In the genomic region with DNA sequence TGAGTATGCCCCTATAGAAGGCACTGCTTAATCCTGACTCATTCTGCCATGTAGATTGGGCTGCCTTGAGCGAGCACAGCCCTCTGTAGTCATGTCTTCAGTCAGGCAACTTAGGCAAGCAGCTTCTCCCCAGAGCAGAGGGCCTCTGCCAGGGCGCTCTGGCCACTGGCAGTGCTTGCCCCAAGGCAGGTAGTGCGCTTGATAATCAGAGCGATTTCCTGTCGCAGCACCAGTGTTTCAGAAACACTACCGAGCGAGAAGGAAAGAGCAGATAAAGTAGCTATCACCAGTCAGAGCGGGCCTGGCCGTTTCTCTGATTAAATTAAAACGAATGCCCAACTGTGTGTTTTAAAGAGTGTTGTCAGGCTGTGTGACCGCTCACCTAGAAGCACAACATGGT, we compare ENCODE assay signal across 25 mouse cellular contexts. TPM values are rescaled to one million over a fixed set of nuclear protein-coding genes. Genes with fewer than 3 reads are reported as not detected.
DNase-seq lines count a peak whose midpoint lies in the region; ATAC-seq and TF ChIP-seq lines count a peak whose summit lies in the region.
"Had no signal": no experiment of that assay in that cellular context is flagged by ENCODE, and none has a peak within 500 bp of the region (broad histone marks: within the 10 kb centered on the region; RNA-seq: fewer than 3 reads in every experiment).

No protein-coding gene starts in this region.

- peaks cover 0 to 19% of the 10 kb centered on the region in 2 experiments; a peak in 2 of 4 replicates for H3K36me3 ChIP-seq in MEL (ENCODE audit: control insufficient read depth in 1 of 2, insufficient read depth in 2 of 2, low read length in 2 of 2)
- no peaks in the 10 kb centered on the region for H3K36me3 ChIP-seq in liver, embryonic 11.5 days (ENCODE audit: control insufficient read depth, insufficient read depth, low read length)
- H3K36me3 ChIP-seq in liver, embryonic 15.5 days (replicated peaks), result no peaks in the 10 kb centered on the region
- H3K36me3 ChIP-seq in hindbrain, embryonic 13.5 days, result no peaks in the 10 kb centered on the region
- H3K36me3 ChIP-seq: embryonic facial prominence, embryonic 15.5 days; forebrain, embryonic 10.5 days; forebrain, embryonic 15.5 days; G1E; heart, embryonic 13.5 days; hindbrain, embryonic 12.5 days had no signal

- TF ChIP-seq POLR2A in MEL (IDR thresholded peaks at IDR 0.05; ENCODE audit: control insufficient read depth in 1 of 2, insufficient read depth in 1 of 2, low read depth in 1 of 2, low read length in 2 of 2, poor library complexity in 1 of 2), result peak; percentile 34 to 60; a peak in 2 of 4 replicates

- no peaks in the 10 kb centered on the region for H3K79me2 ChIP-seq in MEL (ENCODE audit: control insufficient read depth, insufficient read depth, low read length, poor library complexity)

- no peak for TF ChIP-seq CTCF in MEL (IDR thresholded peaks at IDR 0.05 in 2 of 3, conservative IDR thresholded peaks at IDR 0.05 in 1 of 3; ENCODE audit: control insufficient read depth in 1 of 3, insufficient read depth in 1 of 3, low read depth in 2 of 3, low read length in 3 of 3, poor library complexity in 1 of 3, severe bottlenecking in 1 of 3)

- peak overlapping the region; percentile 56 for H3K9ac ChIP-seq in MEL (ENCODE audit: control insufficient read depth, low read depth, low read length, poor library complexity, severe bottlenecking)
- no peak overlapping the region for H3K9ac ChIP-seq in liver, embryonic 11.5 days (ENCODE audit: low read depth, low read length)
- H3K9ac ChIP-seq in liver, embryonic 15.5 days, result no peak overlapping the region
- H3K9ac ChIP-seq in hindbrain, embryonic 13.5 days, result no peak overlapping the region
- H3K9ac ChIP-seq: embryonic facial prominence, embryonic 15.5 days; forebrain, embryonic 15.5 days; heart, embryonic 13.5 days; hindbrain, embryonic 12.5 days had no signal

- peak overlapping the region; percentile 89 for H3K27ac ChIP-seq in MEL (ENCODE audit: control insufficient read depth, low read depth, low read length)
- peak overlapping the region; percentile 36 for H3K27ac ChIP-seq in liver, embryonic 11.5 days (ENCODE audit: low read depth, low read length)
- peak overlapping the region; percentile 55 for H3K27ac ChIP-seq in liver, embryonic 15.5 days (replicated peaks)
- H3K27ac ChIP-seq in hindbrain, embryonic 13.5 days, result no peak overlapping the region
- H3K27ac ChIP-seq: embryonic facial prominence, embryonic 15.5 days; forebrain, embryonic 10.5 days; forebrain, embryonic 15.5 days; heart, embryonic 13.5 days; hindbrain, embryonic 12.5 days; hindbrain, postnatal 0 days had no signal

- peaks cover 13 to 25% of the 10 kb centered on the region in 2 experiments for H3K4me1 ChIP-seq in MEL (ENCODE audit: control insufficient read depth in 1 of 2, insufficient read depth in 2 of 2, low read length in 2 of 2)
- peaks cover 10% of the 10 kb centered on the region; the same call in 1 of the 2 replicates for H3K4me1 ChIP-seq in liver, embryonic 11.5 days (replicated peaks; ENCODE audit: control insufficient read depth, insufficient read depth, low read length)
- H3K4me1 ChIP-seq in liver, embryonic 15.5 days (replicated peaks), result peaks cover 29% of the 10 kb centered on the region
- no peaks in the 10 kb centered on the region for H3K4me1 ChIP-seq in hindbrain, embryonic 13.5 days (replicated peaks)
- H3K4me1 ChIP-seq: embryonic facial prominence, embryonic 15.5 days; heart, embryonic 13.5 days; hindbrain, embryonic 12.5 days had no signal

- WGBS in liver, embryonic 11.5 days, result 52% methylated on average over 11 of the region's 11 CpGs
- WGBS in liver, embryonic 15.5 days (ENCODE audit: insufficient replicate concordance), result 38% methylated on average over 11 of the region's 11 CpGs
- 89% methylated on average over 11 of the region's 11 CpGs for WGBS in hindbrain, embryonic 13.5 days

- H3K4me2 ChIP-seq in liver, embryonic 11.5 days, result peak overlapping the region; percentile 42
- peak overlapping the region; percentile 40 for H3K4me2 ChIP-seq in liver, embryonic 15.5 days
- H3K4me2 ChIP-seq in hindbrain, embryonic 13.5 days, result no peak overlapping the region
- H3K4me2 ChIP-seq: embryonic facial prominence, embryonic 15.5 days; forebrain, embryonic 15.5 days; heart, embryonic 13.5 days; hindbrain, embryonic 12.5 days had no signal

- H3K27me3 ChIP-seq in MEL (ENCODE audit: control insufficient read depth in 1 of 2, insufficient read depth in 2 of 2, low read length in 2 of 2), result no peaks in the 10 kb centered on the region
- no peaks in the 10 kb centered on the region for H3K27me3 ChIP-seq in liver, embryonic 11.5 days (replicated peaks; ENCODE audit: control insufficient read depth, insufficient read depth, low read length)
- no peaks in the 10 kb centered on the region for H3K27me3 ChIP-seq in liver, embryonic 15.5 days
- no peaks in the 10 kb centered on the region for H3K27me3 ChIP-seq in hindbrain, embryonic 13.5 days
- H3K27me3 ChIP-seq: embryonic facial prominence, embryonic 15.5 days; forebrain, embryonic 15.5 days; heart, embryonic 13.5 days; hindbrain, embryonic 12.5 days had no signal

- TF ChIP-seq EP300 in MEL (IDR thresholded peaks at IDR 0.05; ENCODE audit: low read depth in 1 of 2, low read length in 2 of 2), result peak; percentile 75 to 94; a peak in 3 of 4 replicates

- TF ChIP-seq RAD21 in MEL (IDR thresholded peaks at IDR 0.05; ENCODE audit: low read depth, low read length), result no peak

- peak overlapping the region; percentile 55 to 63 for H3K4me3 ChIP-seq in MEL (ENCODE audit: control insufficient read depth in 1 of 2, insufficient read depth in 1 of 2, low read depth in 2 of 2, low read length in 2 of 2)
- H3K4me3 ChIP-seq in liver, embryonic 11.5 days (ENCODE audit: low read depth, low read length), result no peak overlapping the region
- no peak overlapping the region for H3K4me3 ChIP-seq in liver, embryonic 15.5 days (replicated peaks)
- no peak overlapping the region for H3K4me3 ChIP-seq in hindbrain, embryonic 13.5 days
- H3K4me3 ChIP-seq: embryonic facial prominence, embryonic 15.5 days; erythroblast, embryonic 14.5 days; forebrain, embryonic 10.5 days; forebrain, embryonic 15.5 days; heart, embryonic 13.5 days; hindbrain, embryonic 12.5 days had no signal

- DNase-seq in MEL (ENCODE audit: low read depth, low spot score), result peak; percentile 80
- no peak for DNase-seq in liver, embryonic 11.5 days (ENCODE audit: low spot score)
- DNase-seq in spleen, postnatal 10 days (ENCODE audit: low spot score in 2 of 2), result no peak
- no peak for DNase-seq in kidney, postnatal 10 days
- DNase-seq: adrenal gland, adult 2 months; adrenal gland, postnatal 25 days; cerebellum, adult 2 months; cerebellum, postnatal 10 days; embryo, embryonic 11 days; gastrocnemius, postnatal 36 days; heart, adult 11 months; heart, postnatal 4 days had no signal

- H3K9me3 ChIP-seq in MEL (replicated peaks; ENCODE audit: insufficient read depth, low read length), result no peaks in the 10 kb centered on the region
- H3K9me3 ChIP-seq in liver, embryonic 11.5 days (ENCODE audit: control insufficient read depth, low read length), result no peaks in the 10 kb centered on the region
- H3K9me3 ChIP-seq in liver, embryonic 15.5 days (replicated peaks), result no peaks in the 10 kb centered on the region
- no peaks in the 10 kb centered on the region for H3K9me3 ChIP-seq in hindbrain, embryonic 13.5 days
- H3K9me3 ChIP-seq: embryonic facial prominence, embryonic 15.5 days; forebrain, embryonic 10.5 days; forebrain, embryonic 15.5 days; heart, embryonic 13.5 days; hindbrain, embryonic 12.5 days had no signal

- ATAC-seq in liver, embryonic 11.5 days (replicated peaks; ENCODE audit: low FRiP score), result peak; percentile 67
- peak; percentile 69 for ATAC-seq in liver, embryonic 15.5 days (ENCODE audit: insufficient read depth)
- peak; percentile 47 for ATAC-seq in megakaryocyte-erythroid progenitor cell, adult 5-6 weeks (replicated peaks; ENCODE audit: low FRiP score, low TSS enrichment, poor library complexity, severe bottlenecking)
- no peak for ATAC-seq in hindbrain, embryonic 13.5 days (ENCODE audit: low FRiP score)
- ATAC-seq: activated CD4-positive, CD25-positive, alpha-beta regulatory T cell, adult 4 months; forebrain, embryonic 15.5 days; hindbrain, postnatal 0 days; Patski had no signal

TF ChIP-seq in MEL, 35 proteins besides CTCF, POLR2A, EP300 and RAD21 (continues in another document):
- TF ChIP-seq SMC3 (IDR thresholded peaks at IDR 0.05; ENCODE audit: low read depth, low read length) (no peak), HCFC1 (IDR thresholded peaks at IDR 0.05; ENCODE audit: low read depth, low read length) (0 out of 2 replicates have a peak, but pooled peaks have one; percentile 32), MAFK (IDR thresholded peaks at IDR 0.05; ENCODE audit: borderline replicate concordance, low read depth, low read length) (no peak), ETS1 (IDR thresholded peaks at IDR 0.05; ENCODE audit: low read depth, low read length) (peak; percentile 79), ZKSCAN1 (IDR thresholded peaks at IDR 0.05; ENCODE audit: low read depth, low read length) (no peak), TBP (IDR thresholded peaks at IDR 0.05; ENCODE audit: low read depth, low read length) (peak; percentile 70), MXI1 (IDR thresholded peaks at IDR 0.05; ENCODE audit: low read depth, low read length) (no peak), USF2 (IDR thresholded peaks at IDR 0.05; ENCODE audit: borderline replicate concordance in 1 of 2, insufficient read depth in 1 of 2, low read depth in 1 of 2, low read length in 2 of 2) (no peak), TAL1 (IDR thresholded peaks at IDR 0.05; ENCODE audit: low read length) (no peak), ZNF384 (IDR thresholded peaks at IDR 0.05; ENCODE audit: low read depth, low read length) (no peak), NRF1 (IDR thresholded peaks at IDR 0.05; ENCODE audit: insufficient read depth, low read depth, low read length, poor library complexity, severe bottlenecking) (no peak), MEF2A (IDR thresholded peaks at IDR 0.05; ENCODE audit: extremely low read depth, insufficient replicate concordance, low read depth, low read length, poor library complexity, severe bottlenecking) (no peak), NELFE (IDR thresholded peaks at IDR 0.05; ENCODE audit: low read depth, low read length) (no peak; the same call in 1 of the 2 replicates), POLR2AphosphoS5 (IDR thresholded peaks at IDR 0.05; ENCODE audit: borderline replicate concordance, low read depth, low read length) (no peak)

RNA-seq across cellular contexts. Expression of gene Mphosph6, which starts 52.6 kb away (rescaled TPM):
- 54.5 and 67.8 TPM in 2 replicates for total RNA-seq in MEL (2012; rRNA removed)
- 10 to 100 TPM in 1 of 2 experiments, not detected in 1; 98.8 TPM for polyA plus RNA-seq in MEL (2012; ENCODE audit: insufficient read depth in 1 of 2, insufficient read length in 2 of 2, low read depth in 1 of 2, low replicate concordance in 2 of 2, missing spikeins in 1 of 2)
- polyA plus RNA-seq in liver, embryonic 11.5 days (2014; fragmentation: Nextera tagmentation; extraction: Ambion mirVana), result 83.7 and 89.8 TPM in 2 replicates
- polyA plus RNA-seq in liver, embryonic 15.5 days (2015; fragmentation: Nextera tagmentation; extraction: Ambion mirVana), result 23.9 and 28.4 TPM in 2 replicates
- 60.1 and 75.8 TPM in 2 replicates for total RNA-seq in megakaryocyte-erythroid progenitor cell, adult 5-6 weeks (2014; fragmentation: Nextera tagmentation)
- 61.9 and 62.5 TPM in 2 replicates for total RNA-seq in megakaryocyte-erythroid progenitor cell, adult 5-6 weeks (2017)
- polyA plus RNA-seq in hindbrain, embryonic 13.5 days (2015; fragmentation: Nextera tagmentation; extraction: Ambion mirVana), result 36.4 and 37.5 TPM in 2 replicates

Comparison
In these comparisons a context has a peak if more than half of its experiments do, and no peak if none do; other contexts are left out.
1. H3K4me3 ChIP-seq: peak in MEL (2 of 2); none in liver, embryonic 11.5 days (single experiment), liver, embryonic 15.5 days (single experiment) and hindbrain, embryonic 13.5 days (single experiment).